Mouse (Mus musculus) testis, adult 2 months (tissue): ENCODE results near the gene Pus3.

Experiments
- CTCF ChIP-seq: fragments of 200-500 bp; IDR thresholded peaks from 2 replicates; pipeline ENCODE4 v1.5.1; 2012; ENCODE audit warnings: low read depth, mild to moderate bottlenecking, inconsistent platforms, low read length, moderate library complexity; ENCODE audit not compliant: control insufficient read depth, insufficient read depth, insufficient replicate concordance
- POLR2A ChIP-seq: fragments of 200-500 bp; IDR thresholded peaks from 2 replicates; pipeline ENCODE4 v1.6.1; 2012; ENCODE audit warnings: low read depth, mild to moderate bottlenecking, inconsistent platforms, low read length, moderate library complexity; ENCODE audit not compliant: control insufficient read depth

DNA sequence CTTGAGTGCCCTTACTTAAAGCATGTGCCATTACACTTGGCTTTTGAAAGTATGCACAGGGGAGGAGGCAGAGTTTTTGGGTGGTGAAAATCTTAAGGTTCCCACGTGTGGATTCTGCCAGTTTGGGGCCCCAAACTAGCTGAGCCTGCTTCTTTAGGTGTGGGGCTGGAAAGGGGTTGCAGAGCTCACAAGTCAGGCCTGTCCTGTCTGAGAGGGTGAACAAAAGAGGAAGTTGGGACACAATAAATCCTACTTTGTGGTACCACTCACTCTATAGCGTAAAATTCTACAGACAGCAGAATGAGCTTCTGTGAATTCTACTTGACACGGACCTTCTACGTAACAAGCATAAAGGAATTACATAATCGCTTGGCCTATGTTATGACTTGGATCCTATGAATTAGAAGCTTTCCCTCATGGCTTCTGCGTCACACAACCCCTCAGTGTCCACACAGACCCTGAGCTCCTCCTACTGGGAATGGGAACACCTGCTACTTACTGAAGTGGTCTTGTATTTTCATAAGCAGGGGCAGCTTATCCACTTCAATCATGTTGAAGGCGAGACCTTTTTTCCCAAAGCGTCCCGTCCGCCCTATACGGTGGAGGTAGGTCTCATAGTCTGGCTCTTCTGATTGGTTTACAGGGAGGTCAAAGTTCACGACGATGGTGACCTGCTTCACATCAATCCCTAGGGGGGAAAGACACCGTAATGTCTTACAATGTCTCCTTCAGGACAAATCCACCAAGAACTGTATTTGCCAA lies 15.1 kb upstream of the Pus3 start:
- TF ChIP-seq CTCF (no peak), POLR2A (no peak)
